Mouse (Mus musculus): Measurements from ENCODE around the gene B3gnt2. TPM values are rescaled to one million over a fixed set of nuclear protein-coding genes. Genes with fewer than 3 reads are reported as not detected.

B3gnt2 gene
- polyA plus RNA-seq, 1 experiment from 2014 or later: 3.3 TPM

GRCm38 (mm10) chr11:22868582-22868981 is 7.8 kb upstream of the B3gnt2 start:
- H3K4me1 ChIP-seq: peaks cover 25% of the 10 kb centered on the region
- no peaks in the 10 kb centered on the region for H3K36me3 ChIP-seq
- H3K27ac ChIP-seq (replicated peaks): no peak overlapping the region
- peaks cover under 1% of the 10 kb centered on the region; the same call in 1 of the 2 replicates for H3K27me3 ChIP-seq (replicated peaks)
- WGBS: 73% methylated on average over 8 of the region's 8 CpGs
- H3K9ac ChIP-seq: no peak overlapping the region
- H3K9me3 ChIP-seq: no peaks in the 10 kb centered on the region
- H3K4me3 ChIP-seq: no peak overlapping the region
- no peak overlapping the region for H3K4me2 ChIP-seq
- ATAC-seq (ENCODE audit: extremely low read depth, insufficient number of reproducible peaks, low FRiP score, low TSS enrichment): no peak

GRCm38 (mm10) chr11:22867691-22868090 is 6.9 kb upstream of the B3gnt2 start:
- 67% methylated on average over 5 of the region's 5 CpGs for WGBS
- H3K4me1 ChIP-seq: peaks cover 17% of the 10 kb centered on the region
- no peak overlapping the region for H3K27ac ChIP-seq (replicated peaks)
- ATAC-seq (ENCODE audit: extremely low read depth, insufficient number of reproducible peaks, low FRiP score, low TSS enrichment): no peak
- H3K9me3 ChIP-seq: no peaks in the 10 kb centered on the region
- no peak overlapping the region for H3K9ac ChIP-seq
- H3K4me2 ChIP-seq: no peak overlapping the region
- H3K4me3 ChIP-seq: no peak overlapping the region
- H3K27me3 ChIP-seq (replicated peaks): peaks cover 7% of the 10 kb centered on the region
- no peaks in the 10 kb centered on the region for H3K36me3 ChIP-seq

GRCm38 (mm10) chr11:22865635-22866246 is 5.0 kb upstream of the B3gnt2 start:
- no peak overlapping the region for H3K27ac ChIP-seq (replicated peaks)
- H3K9me3 ChIP-seq: no peaks in the 10 kb centered on the region
- no peak overlapping the region for H3K4me2 ChIP-seq
- no peak for ATAC-seq (ENCODE audit: extremely low read depth, insufficient number of reproducible peaks, low FRiP score, low TSS enrichment)
- no peak overlapping the region for H3K4me3 ChIP-seq
- no peaks in the 10 kb centered on the region for H3K36me3 ChIP-seq
- H3K9ac ChIP-seq: no peak overlapping the region
- H3K4me1 ChIP-seq: 0 out of 2 replicates have a peak, but pooled peaks cover 1% of the 10 kb centered on the region
- H3K27me3 ChIP-seq (replicated peaks): peaks cover 7% of the 10 kb centered on the region
- WGBS: 78% methylated on average over 7 of the region's 7 CpGs

- H3K27ac ChIP-seq (replicated peaks): no peak overlapping the region
- ATAC-seq (ENCODE audit: extremely low read depth, insufficient number of reproducible peaks, low FRiP score, low TSS enrichment): no peak
- H3K27me3 ChIP-seq (replicated peaks): peaks cover 7% of the 10 kb centered on the region
- peaks cover 6% of the 10 kb centered on the region; the same call in 1 of the 2 replicates for H3K4me1 ChIP-seq
- H3K4me3 ChIP-seq: no peak overlapping the region
- no peak overlapping the region for H3K9ac ChIP-seq
- H3K36me3 ChIP-seq: no peaks in the 10 kb centered on the region
- no peak overlapping the region for H3K4me2 ChIP-seq
- WGBS: 66% methylated on average over 8 of the region's 8 CpGs
- H3K9me3 ChIP-seq: no peaks in the 10 kb centered on the region
These were observed 3.7 kb upstream of the B3gnt2 start for GRCm38 (mm10) chr11:22864305-22865060.

- no peak overlapping the region for H3K4me3 ChIP-seq
- no peaks in the 10 kb centered on the region for H3K9me3 ChIP-seq
- no peak overlapping the region for H3K4me2 ChIP-seq
- H3K27me3 ChIP-seq (replicated peaks): peaks cover 11% of the 10 kb centered on the region
- no peak for ATAC-seq (ENCODE audit: extremely low read depth, insufficient number of reproducible peaks, low FRiP score, low TSS enrichment)
- WGBS: 34% methylated on average over 4 of the region's 4 CpGs
- H3K9ac ChIP-seq: no peak overlapping the region
- no peaks in the 10 kb centered on the region for H3K36me3 ChIP-seq
- no peak overlapping the region for H3K27ac ChIP-seq (replicated peaks)
- peaks cover 8% of the 10 kb centered on the region for H3K4me1 ChIP-seq
These were observed 2.8 kb upstream of the B3gnt2 start for GRCm38 (mm10) chr11:22863581-22863980.

GRCm38 (mm10) chr11:22861315-22861714 is 554 bp upstream of the B3gnt2 start:
- Histone ChIP-seq H3K4me2 (no peak overlapping the region), H3K9me3 (no peaks in the 10 kb centered on the region), H3K4me3 (no peak overlapping the region), H3K27ac (replicated peaks) (no peak overlapping the region), H3K27me3 (replicated peaks) (peaks cover 27% of the 10 kb centered on the region), H3K36me3 (no peaks in the 10 kb centered on the region), H3K4me1 (peaks cover 17% of the 10 kb centered on the region), H3K9ac (no peak overlapping the region)
- WGBS: 67% methylated on average over 4 of the region's 4 CpGs
- no peak for ATAC-seq (ENCODE audit: extremely low read depth, insufficient number of reproducible peaks, low FRiP score, low TSS enrichment)

GRCm38 (mm10) chr11:22859633-22860334 is 977 bp downstream of the B3gnt2 start:
- H3K27ac ChIP-seq (replicated peaks): peak overlapping the region; percentile 85
- peak; percentile 85 for ATAC-seq (ENCODE audit: extremely low read depth, insufficient number of reproducible peaks, low FRiP score, low TSS enrichment)
- no peaks in the 10 kb centered on the region for H3K36me3 ChIP-seq
- H3K4me3 ChIP-seq: peak overlapping the region; percentile 85
- H3K4me1 ChIP-seq: peaks cover 17% of the 10 kb centered on the region
- H3K9ac ChIP-seq: peak overlapping the region; percentile 88
- under 1% methylated on average over 55 of the region's 55 CpGs for WGBS
- H3K27me3 ChIP-seq (replicated peaks): peaks cover 27% of the 10 kb centered on the region
- no peaks in the 10 kb centered on the region for H3K9me3 ChIP-seq
- peak overlapping the region; percentile 100 for H3K4me2 ChIP-seq

GRCm38 (mm10) chr11:22859301-22859632 is 1.5 kb downstream of the B3gnt2 start:
- 0% methylated on average over 29 of the region's 41 CpGs for WGBS
- Histone ChIP-seq H3K4me2 (peak overlapping the region; percentile 100), H3K9ac (peak overlapping the region; percentile 88), H3K27ac (replicated peaks) (peak overlapping the region; percentile 85), H3K9me3 (no peaks in the 10 kb centered on the region), H3K27me3 (replicated peaks) (peaks cover 27% of the 10 kb centered on the region), H3K4me3 (peak overlapping the region; percentile 85), H3K36me3 (no peaks in the 10 kb centered on the region), H3K4me1 (peaks cover 17% of the 10 kb centered on the region)
- ATAC-seq (ENCODE audit: extremely low read depth, insufficient number of reproducible peaks, low FRiP score, low TSS enrichment): peak; percentile 70

- Histone ChIP-seq H3K4me2 (peak overlapping the region; percentile 100), H3K36me3 (no peaks in the 10 kb centered on the region), H3K4me3 (peak overlapping the region; percentile 85), H3K27me3 (replicated peaks) (peaks cover 26% of the 10 kb centered on the region), H3K27ac (replicated peaks) (peak overlapping the region; percentile 85; the same call in 1 of the 2 replicates), H3K9ac (peak overlapping the region; percentile 88), H3K9me3 (no peaks in the 10 kb centered on the region), H3K4me1 (peaks cover 21% of the 10 kb centered on the region)
- WGBS: 3% methylated on average over 50 of the region's 50 CpGs
- ATAC-seq (ENCODE audit: extremely low read depth, insufficient number of reproducible peaks, low FRiP score, low TSS enrichment): no peak
These were observed 2.1 kb downstream of the B3gnt2 start for GRCm38 (mm10) chr11:22858441-22859300.

- Histone ChIP-seq H3K27me3 (replicated peaks) (peaks cover 20% of the 10 kb centered on the region), H3K4me2 (peak overlapping the region; percentile 100), H3K4me1 (peaks cover 27% of the 10 kb centered on the region), H3K36me3 (no peaks in the 10 kb centered on the region), H3K9me3 (no peaks in the 10 kb centered on the region), H3K27ac (replicated peaks) (no peak overlapping the region), H3K9ac (peak overlapping the region; percentile 88), H3K4me3 (peak overlapping the region; percentile 85)
- no peak for ATAC-seq (ENCODE audit: extremely low read depth, insufficient number of reproducible peaks, low FRiP score, low TSS enrichment)
- 23% methylated on average over 25 of the region's 25 CpGs for whole genome bisulfite sequencing
These were observed 2.9 kb downstream of the B3gnt2 start for GRCm38 (mm10) chr11:22857705-22858440.

Data from heart, embryonic 13.5 days (tissue).